Mouse (Mus musculus) G1E (cell line): ENCODE data around the gene Epn2.

Source experiments
- CTCF ChIP-seq: IDR thresholded peaks from 2 replicates; pipeline ENCODE4 v1.5.1; 2012; ENCODE audit warnings: low read depth, low read length, inconsistent platforms, mixed read lengths
- GATA1 ChIP-seq: IDR thresholded peaks from 2 replicates; pipeline ENCODE4 v1.6.1; 2012; ENCODE audit warnings: borderline replicate concordance, low read length, inconsistent platforms, mixed read lengths
- POLR2AphosphoS5 ChIP-seq: IDR thresholded peaks from 2 replicates; pipeline ENCODE4 v1.6.1; 2012; ENCODE audit warnings: low read depth, low read length, inconsistent platforms; ENCODE audit not compliant: insufficient replicate concordance
- TAL1 ChIP-seq: conservative IDR thresholded peaks from 2 replicates; pipeline ENCODE4 v1.6.1; 2012; ENCODE audit warnings: low read depth, low read length, inconsistent platforms, mixed read lengths

DNA sequence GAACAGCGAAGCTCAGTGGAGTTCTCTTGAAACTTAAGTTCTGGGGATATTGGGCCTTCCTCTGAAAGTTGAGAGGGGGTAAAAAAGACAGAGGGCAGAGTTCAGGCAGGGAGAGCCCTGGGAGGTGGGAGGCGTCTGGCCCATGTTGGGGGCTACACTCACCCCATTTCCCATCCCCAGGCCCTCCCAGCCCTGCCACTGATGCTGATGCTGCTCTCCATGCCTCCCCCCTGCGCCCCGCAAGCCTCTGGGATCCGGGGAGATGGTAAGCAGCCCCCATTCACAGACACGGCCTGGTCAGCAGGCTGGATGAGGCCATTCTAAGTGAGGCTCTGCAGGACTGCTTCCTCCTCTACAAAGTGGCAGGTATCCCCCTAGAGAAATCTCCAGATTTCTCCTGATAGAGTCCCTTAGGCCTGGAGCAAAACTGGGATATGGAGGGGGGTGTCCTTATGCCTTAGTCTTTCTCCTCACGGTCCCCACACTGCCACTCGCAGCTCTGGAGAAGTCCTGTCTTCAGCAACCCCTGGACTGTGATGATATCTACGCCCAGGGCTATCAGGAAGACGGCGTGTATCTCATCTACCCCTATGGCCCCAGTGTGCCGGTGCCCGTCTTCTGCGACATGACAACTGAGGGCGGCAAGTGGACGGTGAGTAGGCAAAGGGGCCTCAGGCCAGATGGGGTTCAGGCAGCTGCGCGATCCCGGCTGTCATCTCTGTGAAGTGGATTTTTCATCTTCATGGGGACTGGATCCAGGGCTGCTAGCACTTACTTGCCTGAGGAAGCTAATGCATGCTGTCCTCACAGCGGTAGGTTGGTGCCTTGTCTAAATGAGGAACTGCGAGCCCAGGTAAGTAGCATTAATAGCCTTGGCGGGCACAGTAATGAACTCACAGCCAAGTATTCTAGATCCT, 93.7 kb downstream of the Epn2 start:
- TF ChIP-seq CTCF (no peak), POLR2AphosphoS5 (no peak), GATA1 (no peak), TAL1 (no peak)
